Mouse (Mus musculus) kidney, embryonic 15.5 days (tissue): ENCODE measurements around the gene Slc8b1. TPM values are rescaled to one million over a fixed set of nuclear protein-coding genes. Genes with fewer than 3 reads are reported as not detected.
"Not testable (repeated sequence)": the region's sequence is repeated elsewhere in the genome, so short reads cannot be mapped to it uniquely, and the experiment has no call there.

ENCODE experiments used
- ATAC-seq: fragments of 200-750 bp; cut with Nextera tagmentation; replicated peaks from 2 replicates; pipeline ENCODE4 v1.8.0; 2017; ENCODE audit warnings: moderate TSS enrichment; ENCODE audit not compliant: low FRiP score
- H3K27ac ChIP-seq: fragments of 300-500 bp; sonication (generic); 2 replicates; pipeline ENCODE4 v1.5.1; 2015; ENCODE audit warnings: mild to moderate bottlenecking, inconsistent platforms
- H3K27me3 ChIP-seq: fragments of 300-500 bp; sonication (generic); 2 replicates; pipeline ENCODE4 v1.6.1; 2015; ENCODE audit warnings: inconsistent platforms
- H3K36me3 ChIP-seq: fragments of 300-500 bp; sonication (generic); 2 replicates; pipeline ENCODE4 v1.6.1; 2015; ENCODE audit warnings: inconsistent platforms
- H3K4me1 ChIP-seq: fragments of 300-500 bp; sonication (generic); 2 replicates; pipeline ENCODE4 v1.6.1; 2015; ENCODE audit warnings: inconsistent platforms
- H3K4me2 ChIP-seq: fragments of 300-500 bp; sonication (generic); 2 replicates; pipeline ENCODE4 v1.6.1; 2015; ENCODE audit warnings: moderate library complexity, mild to moderate bottlenecking, inconsistent platforms
- H3K4me3 ChIP-seq: fragments of 300-500 bp; sonication (generic); replicated peaks from 2 replicates; pipeline ENCODE4 v1.5.1; 2015; ENCODE audit warnings: mild to moderate bottlenecking, inconsistent platforms
- H3K9ac ChIP-seq: fragments of 300-500 bp; sonication (generic); 2 replicates; pipeline ENCODE4 v1.6.1; 2015; ENCODE audit warnings: mild to moderate bottlenecking, inconsistent platforms
- H3K9me3 ChIP-seq: fragments of 300-500 bp; sonication (generic); replicated peaks from 2 replicates; pipeline ENCODE4 v1.6.1; 2016; ENCODE audit warnings: inconsistent platforms
- WGBS: fragments of 180-500 bp; shearing (Covaris S2); methylation state at CpG from one replicate; pipeline ENCODE4 v1.1.7; 2015; ENCODE audit warnings: mixed read lengths; 5-methylcytosine and 5-hydroxymethylcytosine counted together
- polyA plus RNA-seq: library from polyadenylated mRNA; unstranded; fragments of >200 nt; fragmentation: Nextera tagmentation; extraction: Ambion mirVana; gene quantifications from 2 replicates; pipeline ENCODE4 v1.2.1, GENCODE M21; 2015

The Slc8b1 gene
- polyA plus RNA-seq, 1 experiment from 2014 or later: 9.7 TPM

GRCm38 (mm10) chr5:120497071-120497470, 13.9 kb upstream of the Slc8b1 start:
- no peak overlapping the region for H3K4me2 ChIP-seq
- H3K4me1 ChIP-seq: peaks cover 16% of the 10 kb centered on the region
- H3K27ac ChIP-seq: no peak overlapping the region
- no peak overlapping the region for H3K9ac ChIP-seq
- no peaks in the 10 kb centered on the region for H3K9me3 ChIP-seq
- WGBS: 86% methylated on average over 3 of the region's 3 CpGs
- H3K36me3 ChIP-seq: peaks cover 48% of the 10 kb centered on the region
- no peaks in the 10 kb centered on the region for H3K27me3 ChIP-seq
- no peak overlapping the region for H3K4me3 ChIP-seq
- ATAC-seq: no peak

- H3K4me3 ChIP-seq: no peak overlapping the region
- H3K4me2 ChIP-seq: no peak overlapping the region
- H3K4me1 ChIP-seq: peaks cover 26% of the 10 kb centered on the region
- H3K27ac ChIP-seq: no peak overlapping the region
- H3K36me3 ChIP-seq: peaks cover 28% of the 10 kb centered on the region
- H3K9me3 ChIP-seq: no peaks in the 10 kb centered on the region
- 88% methylated on average over 4 of the region's 4 CpGs for WGBS
- no peak for ATAC-seq
- H3K9ac ChIP-seq: no peak overlapping the region
- no peaks in the 10 kb centered on the region for H3K27me3 ChIP-seq
Observed at GRCm38 (mm10) chr5:120499202-120499601, 11.8 kb upstream of the Slc8b1 start.

GRCm38 (mm10) chr5:120500609-120501008, 10.4 kb upstream of the Slc8b1 start:
- H3K4me2 ChIP-seq, H3K27me3 ChIP-seq, H3K27ac ChIP-seq, H3K9me3 ChIP-seq, H3K9ac ChIP-seq, ATAC-seq, H3K4me3 ChIP-seq: not testable (repeated sequence)
- H3K4me1 ChIP-seq: peaks cover 23% of the 10 kb centered on the region
- 89% methylated on average over 9 of the region's 9 CpGs for WGBS
- peaks cover 23% of the 10 kb centered on the region for H3K36me3 ChIP-seq

GRCm38 (mm10) chr5:120502147-120502621, 8.8 kb upstream of the Slc8b1 start:
- Histone ChIP-seq H3K4me1 (peaks cover 27% of the 10 kb centered on the region), H3K27me3 (no peaks in the 10 kb centered on the region), H3K36me3 (peaks cover 14% of the 10 kb centered on the region), H3K4me2 (peak overlapping the region; percentile 93), H3K4me3 (peak overlapping the region; percentile 94), H3K27ac (no peak overlapping the region), H3K9ac (peak overlapping the region; percentile 87; the same call in 1 of the 2 replicates), H3K9me3 (no peaks in the 10 kb centered on the region)
- no peak for ATAC-seq
- 67% methylated on average over 9 of the region's 9 CpGs for WGBS

- ATAC-seq: peak; percentile 4; the same call in 1 of the 2 replicates
- H3K4me3 ChIP-seq: peak overlapping the region; percentile 94
- H3K9me3 ChIP-seq: no peaks in the 10 kb centered on the region
- peaks cover 27% of the 10 kb centered on the region for H3K4me1 ChIP-seq
- H3K27ac ChIP-seq: no peak overlapping the region
- peaks cover 10% of the 10 kb centered on the region; the same call in 1 of the 2 replicates for H3K36me3 ChIP-seq
- 2% methylated on average over 12 of the region's 12 CpGs for WGBS
- H3K4me2 ChIP-seq: peak overlapping the region; percentile 93
- peak overlapping the region; percentile 87 for H3K9ac ChIP-seq
- H3K27me3 ChIP-seq: no peaks in the 10 kb centered on the region
Observed at GRCm38 (mm10) chr5:120502675-120503143, 8.3 kb upstream of the Slc8b1 start.

GRCm38 (mm10) chr5:120503144-120503795, 7.7 kb upstream of the Slc8b1 start, which contains the start of gene Plbd2:
Plbd2 (minus strand) TSS chr5:120503625.
- peak within 1 kb of the TSS; percentile 94 for H3K4me3 ChIP-seq
- H3K27me3 ChIP-seq: no peaks in the 10 kb centered on the region
- peak within 1 kb of the TSS; percentile 93 for H3K4me2 ChIP-seq
- H3K9ac ChIP-seq: peak within 1 kb of the TSS; percentile 87
- WGBS: under 1% methylated on average over 51 of the region's 55 CpGs
- no peaks in the 10 kb centered on the region for H3K9me3 ChIP-seq
- ATAC-seq: peak; percentile 71
- peaks cover 7% of the 10 kb centered on the region; the same call in 1 of the 2 replicates for H3K36me3 ChIP-seq
- peaks cover 27% of the 10 kb centered on the region for H3K4me1 ChIP-seq
- H3K27ac ChIP-seq: no peak within 1 kb of the TSS

- H3K27ac ChIP-seq: no peak overlapping the region
- H3K27me3 ChIP-seq: no peaks in the 10 kb centered on the region
- peaks cover 28% of the 10 kb centered on the region for H3K4me1 ChIP-seq
- 29% methylated on average over 16 of the region's 16 CpGs for WGBS
- no peaks in the 10 kb centered on the region for H3K36me3 ChIP-seq
- no peak overlapping the region for H3K9ac ChIP-seq
- H3K9me3 ChIP-seq: no peaks in the 10 kb centered on the region
- 0 out of 2 replicates have a peak overlapping the region, but pooled peaks have one; percentile 10 for H3K4me3 ChIP-seq
- ATAC-seq: peak; percentile 45; the same call in 1 of the 2 replicates
- peak overlapping the region; percentile 44 for H3K4me2 ChIP-seq
Observed at GRCm38 (mm10) chr5:120505368-120505767, 5.6 kb upstream of the Slc8b1 start.

GRCm38 (mm10) chr5:120505781-120506180, 5.2 kb upstream of the Slc8b1 start:
- Histone ChIP-seq H3K9ac (no peak overlapping the region), H3K36me3 (no peaks in the 10 kb centered on the region), H3K9me3 (no peaks in the 10 kb centered on the region), H3K27ac (no peak overlapping the region), H3K27me3 (no peaks in the 10 kb centered on the region), H3K4me3 (no peak overlapping the region), H3K4me2 (peak overlapping the region; percentile 44; the same call in 1 of the 2 replicates), H3K4me1 (peaks cover 32% of the 10 kb centered on the region)
- ATAC-seq: no peak
- WGBS: 64% methylated on average over 9 of the region's 9 CpGs

- Histone ChIP-seq H3K36me3 (no peaks in the 10 kb centered on the region), H3K9ac (no peak overlapping the region), H3K27me3 (no peaks in the 10 kb centered on the region), H3K27ac (no peak overlapping the region), H3K4me2 (no peak overlapping the region), H3K4me1 (peaks cover 37% of the 10 kb centered on the region), H3K9me3 (no peaks in the 10 kb centered on the region), H3K4me3 (no peak overlapping the region)
- ATAC-seq: no peak
- WGBS: 57% methylated on average over 9 of the region's 9 CpGs
Observed at GRCm38 (mm10) chr5:120506490-120506889, 4.5 kb upstream of the Slc8b1 start.

- 60% methylated on average over 4 of the region's 4 CpGs for WGBS
- Histone ChIP-seq H3K4me1 (peaks cover 37% of the 10 kb centered on the region), H3K4me2 (no peak overlapping the region), H3K4me3 (no peak overlapping the region), H3K9me3 (no peaks in the 10 kb centered on the region), H3K36me3 (no peaks in the 10 kb centered on the region), H3K9ac (no peak overlapping the region), H3K27ac (no peak overlapping the region), H3K27me3 (no peaks in the 10 kb centered on the region)
- no peak for ATAC-seq
Observed at GRCm38 (mm10) chr5:120507311-120507710, 3.7 kb upstream of the Slc8b1 start.

GRCm38 (mm10) chr5:120511643-120512220, 764 bp downstream of the Slc8b1 start:
- H3K27ac ChIP-seq: peak overlapping the region; percentile 70; the same call in 1 of the 2 replicates
- 36% methylated on average over 13 of the region's 14 CpGs for WGBS

GRCm38 (mm10) chr5:120512911-120513555, 2.1 kb downstream of the Slc8b1 start:
- ATAC-seq: 0 out of 2 replicates have a peak, but pooled peaks have one; percentile 17
- no peaks in the 10 kb centered on the region for H3K9me3 ChIP-seq
- no peak overlapping the region for H3K9ac ChIP-seq
- peak overlapping the region; percentile 44 for H3K4me2 ChIP-seq
- H3K36me3 ChIP-seq: no peaks in the 10 kb centered on the region
- peaks cover 71% of the 10 kb centered on the region for H3K4me1 ChIP-seq
- peak overlapping the region; percentile 85 for H3K27ac ChIP-seq
- WGBS: 42% methylated on average over 15 of the region's 15 CpGs
- peak overlapping the region; percentile 15 for H3K4me3 ChIP-seq
- H3K27me3 ChIP-seq: no peaks in the 10 kb centered on the region

More at GRCm38 (mm10) chr5:120511643-120512220, 764 bp downstream of the Slc8b1 start:
- Histone ChIP-seq H3K4me2 (peak overlapping the region; percentile 85), H3K36me3 (no peaks in the 10 kb centered on the region), H3K4me3 (peak overlapping the region; percentile 64), H3K4me1 (peaks cover 61% of the 10 kb centered on the region), H3K27me3 (no peaks in the 10 kb centered on the region), H3K9me3 (no peaks in the 10 kb centered on the region), H3K9ac (peak overlapping the region; percentile 55)
- no peak for ATAC-seq
